Mouse (Mus musculus): ENCODE measurements around the gene Efnb3. TPM values are rescaled to one million over a fixed set of nuclear protein-coding genes. Genes with fewer than 3 reads are reported as not detected.

The Efnb3 gene
- total and polyA plus RNA-seq, 3 experiments = 0.56 to 2.8 (median 1.1) TPM

DNA sequence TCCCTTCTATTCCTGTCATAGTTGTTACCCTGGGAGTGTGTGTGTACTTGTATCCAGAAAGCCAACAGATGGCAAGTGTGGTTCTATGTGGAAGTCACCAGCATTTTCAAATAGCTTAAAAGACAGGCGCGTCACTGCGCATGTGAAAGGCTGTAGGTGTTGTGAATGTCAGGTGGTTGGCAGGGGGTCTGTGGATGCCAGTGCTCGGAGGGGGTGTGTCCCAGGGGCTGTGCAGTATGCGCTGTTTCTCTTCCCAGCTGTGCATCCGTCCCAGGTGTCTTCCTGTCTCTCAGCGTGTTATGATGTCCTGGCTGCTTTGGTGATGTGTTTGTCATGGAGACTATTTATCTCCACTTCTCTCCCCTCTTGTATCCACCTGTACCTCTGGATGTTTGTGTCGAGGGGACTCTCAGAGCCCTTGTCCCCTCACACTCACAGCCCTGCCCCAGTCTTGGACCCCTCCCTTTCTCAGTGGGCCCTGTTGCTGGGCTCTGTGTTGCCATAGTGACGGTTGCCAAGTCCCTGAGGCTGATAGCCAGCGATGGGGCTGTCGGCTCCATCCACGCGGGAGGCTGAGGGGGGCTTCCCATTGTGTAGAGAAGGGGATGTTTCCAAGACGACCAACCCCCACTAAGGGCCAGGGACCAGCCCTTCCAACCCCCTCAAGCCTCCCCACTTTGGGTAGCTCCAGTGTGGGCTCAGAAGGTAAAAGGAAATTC is 7.2 kb downstream of the Efnb3 start:
- H3K27me3 ChIP-seq (replicated peaks) = peaks cover 25% of the 10 kb centered on the region

DNA sequence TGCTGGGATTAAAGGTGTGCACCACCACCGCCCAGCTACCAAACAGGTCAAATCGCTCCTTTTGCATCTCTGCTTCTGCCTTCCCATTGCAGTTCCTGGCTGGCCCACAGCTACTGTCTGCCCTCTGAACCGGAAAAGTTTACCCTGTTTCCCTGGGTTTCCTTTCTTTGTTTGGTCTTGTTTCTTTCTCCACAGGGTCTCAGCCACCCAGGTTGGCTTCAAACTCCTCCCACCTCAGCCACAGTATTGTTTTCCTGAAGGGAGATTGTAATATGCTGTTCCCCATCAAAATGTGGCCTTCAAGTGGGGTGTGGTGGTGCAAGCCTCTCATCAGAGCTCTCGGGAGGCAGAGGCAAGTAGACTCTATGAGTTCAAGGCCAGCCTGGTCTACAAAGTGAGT is 8.7 kb downstream of the Efnb3 start:
- Histone ChIP-seq H3K79me2 (replicated peaks; ENCODE audit: control insufficient read depth, extremely low read depth, insufficient read depth, poor library complexity, severe bottlenecking) (no peaks in the 10 kb centered on the region), H3K27ac (ENCODE audit: insufficient read depth, low read depth) (no peak overlapping the region), H3K4me1 (ENCODE audit: control insufficient read depth in 1 of 2, insufficient read depth in 2 of 2) (peaks cover 6 to 14% of the 10 kb centered on the region in 2 experiments), H3K36me3 (replicated peaks in 1 of 2; ENCODE audit: control insufficient read depth in 1 of 2, insufficient read depth in 1 of 2, low read length in 1 of 2) (peaks cover 0 to 29% of the 10 kb centered on the region in 2 experiments), H3K27me3 (replicated peaks) (peaks cover 36% of the 10 kb centered on the region), H3K9me3 (replicated peaks; ENCODE audit: low read length) (no peaks in the 10 kb centered on the region), H3K9ac (ENCODE audit: insufficient read depth, low read depth) (no peak overlapping the region), H3K4me2 (ENCODE audit: insufficient read depth, low read depth, poor library complexity, severe bottlenecking) (no peak overlapping the region), H3K4me3 (replicated peaks in 1 of 3; ENCODE audit: low read depth in 2 of 3, low read length in 2 of 3, poor library complexity in 1 of 3) (no peak overlapping the region)
- no peak for DNase-seq (ENCODE audit: extremely low read depth)
- dilution Hi-C loops (cut with MboI; ENCODE audit: extremely low pct_ligation_motif_present, extremely low pct_unique_long_range_greater_than_20kb, low sequenced_read_pairs) = no loop called here
- TF ChIP-seq JUND (conservative IDR thresholded peaks at IDR 0.05; ENCODE audit: low read depth, low read length) = no peak
- no peak for TF ChIP-seq POLR2A (IDR thresholded peaks at IDR 0.05; ENCODE audit: low read depth, low read length)
- no peak for TF ChIP-seq SMC3 (IDR thresholded peaks at IDR 0.05; ENCODE audit: low read depth, low read length)
- TF ChIP-seq NELFE (IDR thresholded peaks at IDR 0.05; ENCODE audit: low read depth, low read length) = no peak
- no peak for TF ChIP-seq ZC3H11A (IDR thresholded peaks at IDR 0.05; ENCODE audit: low read depth, low read length)
- TF ChIP-seq ETS1 (conservative IDR thresholded peaks at IDR 0.05; ENCODE audit: low read depth, low read length) = no peak
- TF ChIP-seq SIN3A (IDR thresholded peaks at IDR 0.05; ENCODE audit: low read length) = no peak
- no peak for TF ChIP-seq HCFC1 (IDR thresholded peaks at IDR 0.05; ENCODE audit: low read depth, low read length)
- TF ChIP-seq MYC (IDR thresholded peaks at IDR 0.05; ENCODE audit: low read depth, low read length) = no peak
- TF ChIP-seq E2F4 (IDR thresholded peaks at IDR 0.05; ENCODE audit: insufficient replicate concordance, low read depth, low read length) = no peak
- no peak for TF ChIP-seq MAX (IDR thresholded peaks at IDR 0.05; ENCODE audit: low read length)
- no peak for TF ChIP-seq USF1 (IDR thresholded peaks at IDR 0.05; ENCODE audit: low read depth, low read length)
- TF ChIP-seq PAX5 (IDR thresholded peaks at IDR 0.05; ENCODE audit: low read length) = no peak
- no peak for TF ChIP-seq TCF12 (IDR thresholded peaks at IDR 0.05; ENCODE audit: low read depth, low read length)
- no peak for TF ChIP-seq EP300 (IDR thresholded peaks at IDR 0.05; ENCODE audit: low read length)
- TF ChIP-seq JUN (IDR thresholded peaks at IDR 0.05; ENCODE audit: insufficient read depth, low read depth, low read length) = no peak
- TF ChIP-seq CTCF (conservative IDR thresholded peaks at IDR 0.05 in 1 of 2, IDR thresholded peaks at IDR 0.05 in 1 of 2; ENCODE audit: low read depth in 2 of 2, low read length in 2 of 2) = no peak
- no peak for TF ChIP-seq CHD2 (IDR thresholded peaks at IDR 0.05; ENCODE audit: low read length)
- in situ Hi-C loops (cut with MboI; ENCODE audit: low pct_ligation_motif_present, low pct_unique_long_range_greater_than_20kb, low sequenced_read_pairs) = no loop called here

More for the DNA sequence above, 7.2 kb downstream of the Efnb3 start:
- Histone ChIP-seq H3K79me2 (replicated peaks; ENCODE audit: control insufficient read depth, extremely low read depth, insufficient read depth, poor library complexity, severe bottlenecking) (no peaks in the 10 kb centered on the region), H3K27ac (ENCODE audit: insufficient read depth, low read depth) (no peak overlapping the region), H3K9ac (ENCODE audit: insufficient read depth, low read depth) (no peak overlapping the region), H3K36me3 (replicated peaks in 1 of 2; ENCODE audit: control insufficient read depth in 1 of 2, insufficient read depth in 1 of 2, low read length in 1 of 2) (peaks cover 0 to 43% of the 10 kb centered on the region in 2 experiments), H3K4me1 (ENCODE audit: control insufficient read depth in 1 of 2, insufficient read depth in 2 of 2) (peaks cover 0 to 6% of the 10 kb centered on the region in 2 experiments; a peak in 2 of 4 replicates), H3K4me3 (replicated peaks in 1 of 3; ENCODE audit: low read depth in 2 of 3, low read length in 2 of 3, poor library complexity in 1 of 3) (no peak overlapping the region), H3K4me2 (ENCODE audit: insufficient read depth, low read depth, poor library complexity, severe bottlenecking) (no peak overlapping the region), H3K9me3 (replicated peaks; ENCODE audit: low read length) (no peaks in the 10 kb centered on the region)
- in situ Hi-C loops (cut with MboI; ENCODE audit: low pct_ligation_motif_present, low pct_unique_long_range_greater_than_20kb, low sequenced_read_pairs) (no loop called here), dilution Hi-C loops (cut with MboI; ENCODE audit: extremely low pct_ligation_motif_present, extremely low pct_unique_long_range_greater_than_20kb, low sequenced_read_pairs) (no loop called here)
- no peak for DNase-seq (ENCODE audit: extremely low read depth)
- TF ChIP-seq EP300 (IDR thresholded peaks at IDR 0.05; ENCODE audit: low read length) = no peak
- TF ChIP-seq MXI1 (IDR thresholded peaks at IDR 0.05; ENCODE audit: low read depth, low read length) = 0 out of 2 replicates have a peak, but pooled peaks have one; percentile 21
